Mouse (Mus musculus): ENCODE measurements at regions not wholly inside any gene's neighbourhood (a gene's known extent, or its start where the extent isn't known, plus 50 kb on each side); places are given as distances from the start of the nearest gene placed in this dataset.

GRCm38 (mm10) chr4:50675576-50675975, 540.9 kb upstream of the Cylc2 start:
- peak in 1 of 2 experiments; percentile 14 for DNase-seq

DNA sequence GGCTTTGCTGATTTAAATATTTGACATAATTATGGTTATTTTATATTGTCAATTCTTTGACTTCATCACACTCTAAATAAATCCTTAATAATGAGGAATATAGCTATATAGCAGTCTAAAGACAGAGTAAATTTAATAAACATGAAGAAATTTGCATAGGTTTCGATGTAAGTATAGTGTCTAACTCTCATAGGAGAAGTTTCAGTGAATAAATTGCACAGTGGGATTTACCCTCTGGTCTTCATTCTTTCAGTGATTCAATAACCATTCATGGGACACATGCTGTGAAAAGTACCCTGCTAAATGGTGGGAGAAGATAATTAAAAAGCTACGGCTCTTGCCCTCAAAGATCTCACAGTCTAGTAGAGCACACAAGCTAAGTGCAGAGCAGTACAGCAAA, 530.5 kb upstream of the Cylc2 start:
- no peak for DNase-seq

All from cerebellum, postnatal 14 days (tissue).